Mouse (Mus musculus) lung, postnatal 36 days (tissue): Measurements from ENCODE around the gene Il17d.
A peak's percentile ranks its signal among the peaks of the same experiment; 100 is the strongest.

Experiments used
- DNase-seq: peaks from one replicate; pipeline ENCODE4 v3.0.0; 2022; ENCODE audit warnings: mixed read lengths

Il17d gene

GRCm38 (mm10) chr14:57524671-57525387, at the start of gene Il17d:
Il17d (plus strand) TSS chr14:57524777.
- DNase-seq, result peak; percentile 26

- peak; percentile 18 for DNase-seq
Observed at GRCm38 (mm10) chr14:57475057-57475456, 49.5 kb upstream of the Il17d start.

GRCm38 (mm10) chr14:57482262-57482661, 42.3 kb upstream of the Il17d start:
- no peak for DNase-seq

GRCm38 (mm10) chr14:57484183-57484582, 40.4 kb upstream of the Il17d start:
- no peak for DNase-seq

GRCm38 (mm10) chr14:57489696-57490095, 34.9 kb upstream of the Il17d start:
- no peak for DNase-seq

- no peak for DNase-seq
Observed at GRCm38 (mm10) chr14:57493840-57494239, 30.7 kb upstream of the Il17d start.

GRCm38 (mm10) chr14:57503729-57504128, 20.8 kb upstream of the Il17d start:
- DNase-seq, result no peak

GRCm38 (mm10) chr14:57509554-57509953, 15.0 kb upstream of the Il17d start:
- DNase-seq, result peak; percentile 81

GRCm38 (mm10) chr14:57515156-57515762, 9.3 kb upstream of the Il17d start:
- no peak for DNase-seq

GRCm38 (mm10) chr14:57517001-57517400, 7.6 kb upstream of the Il17d start:
- no peak for DNase-seq

GRCm38 (mm10) chr14:57523762-57524161, 815 bp upstream of the Il17d start:
- no peak for DNase-seq

- peak; percentile 78 for DNase-seq
Observed at GRCm38 (mm10) chr14:57525388-57526049, 942 bp downstream of the Il17d start.

- DNase-seq, result no peak
Observed at GRCm38 (mm10) chr14:57526050-57526623, 1.6 kb downstream of the Il17d start.

GRCm38 (mm10) chr14:57527122-57527521, 2.5 kb downstream of the Il17d start:
- DNase-seq, result no peak

- DNase-seq, result no peak
Observed at GRCm38 (mm10) chr14:57527598-57527997, 3.0 kb downstream of the Il17d start.

- peak; percentile 20 for DNase-seq
Observed at GRCm38 (mm10) chr14:57529086-57529785, 4.7 kb downstream of the Il17d start.

GRCm38 (mm10) chr14:57529786-57530515, 5.4 kb downstream of the Il17d start:
- DNase-seq, result no peak

GRCm38 (mm10) chr14:57532577-57532976, 8.0 kb downstream of the Il17d start:
- DNase-seq, result no peak

GRCm38 (mm10) chr14:57533214-57533613, 8.6 kb downstream of the Il17d start:
- peak; percentile 76 for DNase-seq

GRCm38 (mm10) chr14:57533841-57534240, 9.3 kb downstream of the Il17d start:
- no peak for DNase-seq

GRCm38 (mm10) chr14:57534346-57534745, 9.8 kb downstream of the Il17d start:
- DNase-seq, result peak; percentile 73

- peak; percentile 34 for DNase-seq
Observed at GRCm38 (mm10) chr14:57534961-57535360, 10.4 kb downstream of the Il17d start.
